Mouse (Mus musculus): Measurements from ENCODE around the gene Sbk3.
A peak's percentile ranks its signal among the peaks of the same experiment; 100 is the strongest.

Sbk3 gene

GRCm38 (mm10) chr7:4993347-4993998 lies 22.5 kb upstream of the Sbk3 start:
- DNase-seq (ENCODE audit: low spot score in 2 of 2) = no peak

- DNase-seq (ENCODE audit: low spot score in 2 of 2) = no peak
Measured at GRCm38 (mm10) chr7:4988250-4988649, 17.3 kb upstream of the Sbk3 start.

- no peak for DNase-seq (ENCODE audit: low spot score in 2 of 2)
Measured at GRCm38 (mm10) chr7:4976832-4977231, 5.9 kb upstream of the Sbk3 start.

DNA sequence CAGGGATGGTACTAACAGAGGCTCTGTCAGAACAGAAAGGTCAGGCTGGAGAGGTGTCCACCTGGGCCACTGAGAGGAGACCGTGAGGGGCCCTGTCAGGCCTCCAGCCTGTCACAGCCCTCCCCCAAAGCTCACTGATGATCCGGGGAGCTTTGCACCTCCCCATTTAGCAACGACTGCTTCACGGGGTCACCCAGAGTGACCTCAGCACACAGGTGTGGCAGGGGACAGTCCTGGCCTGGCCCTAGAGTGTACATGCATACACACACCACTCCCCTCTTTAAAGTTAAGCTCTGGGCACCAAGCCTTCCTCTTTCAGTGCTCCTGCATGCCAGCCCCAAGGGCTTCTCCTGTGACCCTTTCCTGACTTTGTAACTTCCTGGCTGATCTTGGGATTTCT lies 4.5 kb upstream of the Sbk3 start:
- DNase-seq (ENCODE audit: low spot score in 2 of 2) = no peak

GRCm38 (mm10) chr7:4972321-4973047 lies 1.5 kb upstream of the Sbk3 start:
- DNase-seq (ENCODE audit: low spot score in 2 of 2) = peak; percentile 81 to 84

GRCm38 (mm10) chr7:4971710-4972109 lies 742 bp upstream of the Sbk3 start:
- peak; percentile 56 to 58 for DNase-seq (ENCODE audit: low spot score in 2 of 2)

DNA sequence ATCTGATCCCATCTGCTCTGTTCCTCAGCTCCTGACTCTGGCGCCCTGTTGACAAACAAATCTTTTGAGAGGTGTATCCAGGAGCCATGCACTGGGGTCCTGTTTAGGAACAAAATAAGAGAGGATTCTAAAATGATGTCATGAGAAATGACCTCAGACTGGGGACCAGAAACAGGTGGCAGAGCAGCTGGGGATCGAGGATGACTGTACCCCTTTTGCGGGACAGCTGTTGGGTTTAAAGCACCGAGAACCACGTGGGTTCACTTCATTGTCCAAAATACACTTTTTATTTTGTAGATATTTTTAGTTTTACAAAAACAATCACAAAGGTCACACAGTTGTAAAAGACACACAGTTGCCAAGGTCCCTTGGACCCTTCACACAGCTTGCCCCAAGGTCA lies 6.0 kb downstream of the Sbk3 start:
- DNase-seq (ENCODE audit: low spot score in 2 of 2) = no peak

- peak; percentile 70 to 81 for DNase-seq (ENCODE audit: low spot score in 2 of 2)
Measured at GRCm38 (mm10) chr7:4964272-4964671, 6.7 kb downstream of the Sbk3 start, which contains the start of gene Sbk2. Sbk2 (minus strand) TSS chr7:4964406.

DNA sequence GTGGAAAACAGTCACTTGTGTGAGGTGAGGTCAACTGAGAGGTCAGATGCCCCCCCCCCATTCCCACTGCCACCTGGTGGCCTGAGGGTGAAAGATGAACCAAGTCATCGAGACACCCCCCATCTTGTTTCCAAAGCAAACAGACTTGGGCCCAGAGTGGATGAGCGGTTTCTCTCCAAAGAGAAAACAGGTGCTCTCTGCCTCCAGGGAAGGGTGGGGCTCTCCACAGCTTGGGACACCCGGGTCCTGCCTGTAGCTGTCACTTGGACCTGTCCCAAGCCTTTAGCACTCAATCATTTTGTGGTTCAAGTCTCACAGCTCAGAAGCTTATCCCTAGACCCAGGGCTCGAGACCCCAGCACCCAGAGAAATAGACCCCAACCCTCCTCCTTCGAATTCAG lies 7.4 kb downstream of the Sbk3 start:
- DNase-seq (ENCODE audit: low spot score in 2 of 2) = no peak

DNA sequence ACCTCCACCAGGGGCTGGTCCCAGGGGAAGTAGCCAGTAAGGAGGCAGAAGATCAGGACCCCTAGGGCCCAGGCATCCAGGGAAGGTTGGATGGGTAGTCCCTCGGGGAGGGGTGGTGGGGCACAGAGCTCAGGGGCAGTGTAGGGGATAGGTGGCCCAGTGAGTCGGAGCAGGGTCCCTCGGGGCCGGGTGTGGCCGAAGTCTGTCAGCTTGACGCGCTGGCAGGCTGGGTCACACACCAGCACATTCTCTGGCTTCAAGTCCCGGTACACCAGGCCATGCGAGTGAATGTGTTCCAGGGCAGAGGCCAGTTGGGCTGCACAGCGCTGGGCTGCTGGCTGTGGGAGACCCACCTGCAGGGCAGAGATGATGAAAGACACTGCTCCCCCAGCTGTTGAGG lies 13.6 kb downstream of the Sbk3 start:
- no peak for DNase-seq (ENCODE audit: low spot score in 2 of 2)

- DNase-seq (ENCODE audit: low spot score in 2 of 2) = peak in 1 of 2 experiments; percentile 33
Measured at GRCm38 (mm10) chr7:4953815-4954445, 17.0 kb downstream of the Sbk3 start.

- peak; percentile 61 to 69 for DNase-seq (ENCODE audit: low spot score in 2 of 2)
Measured at GRCm38 (mm10) chr7:4950561-4951342, 20.2 kb downstream of the Sbk3 start.

GRCm38 (mm10) chr7:4948386-4948785 lies 22.6 kb downstream of the Sbk3 start:
- DNase-seq (ENCODE audit: low spot score in 2 of 2) = no peak

GRCm38 (mm10) chr7:4947855-4948254 lies 23.1 kb downstream of the Sbk3 start:
- DNase-seq (ENCODE audit: low spot score in 2 of 2) = peak; percentile 53 to 80

- DNase-seq (ENCODE audit: low spot score in 2 of 2) = peak; percentile 91 to 94
Measured at GRCm38 (mm10) chr7:4943223-4943815, 27.6 kb downstream of the Sbk3 start.

DNA sequence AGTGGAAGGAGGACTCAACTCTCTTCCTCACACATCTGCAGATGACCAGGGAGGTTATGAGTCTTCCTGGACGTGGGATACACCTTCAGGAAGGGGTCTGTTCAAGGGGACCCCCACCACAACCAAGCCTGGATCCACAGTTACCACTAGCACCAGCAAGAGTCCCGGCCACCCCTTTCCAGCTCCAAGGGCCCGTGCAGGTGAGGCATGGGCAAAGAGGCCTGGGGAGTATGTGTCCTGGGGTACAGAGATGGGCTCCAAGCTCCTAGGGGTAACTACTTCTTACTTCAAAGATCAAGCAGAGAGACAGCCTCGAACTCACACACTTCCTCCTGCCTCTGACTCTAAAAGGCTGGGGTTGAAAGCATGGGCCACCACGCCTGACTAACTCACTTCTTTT lies 28.3 kb downstream of the Sbk3 start:
- no peak for DNase-seq (ENCODE audit: low spot score in 2 of 2)

DNA sequence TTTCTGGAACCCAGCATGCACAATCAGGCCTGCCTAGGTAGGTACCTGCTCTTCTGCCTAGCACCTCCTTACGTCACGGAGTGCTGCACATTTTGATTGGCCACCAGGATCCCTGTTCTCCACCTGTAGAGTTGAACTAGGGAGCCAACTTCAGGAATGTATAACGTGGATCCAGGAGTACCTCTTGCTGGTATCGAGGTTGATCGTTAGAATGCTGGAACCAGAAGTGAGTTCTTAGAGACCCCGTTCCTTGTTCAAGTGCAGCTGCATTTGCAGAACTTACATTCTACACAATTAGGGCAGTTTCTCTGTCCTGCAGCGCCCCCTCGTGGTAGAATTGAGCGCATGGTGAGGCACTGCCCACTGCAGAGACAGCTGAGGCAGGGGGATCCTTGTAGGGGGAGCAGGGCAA lies 30.9 kb downstream of the Sbk3 start:
- peak; percentile 66 to 81 for DNase-seq (ENCODE audit: low spot score in 2 of 2)

GRCm38 (mm10) chr7:4938456-4938855 lies 32.5 kb downstream of the Sbk3 start:
- peak in 1 of 2 experiments; percentile 67 for DNase-seq (ENCODE audit: low spot score in 2 of 2)

GRCm38 (mm10) chr7:4937392-4937791 lies 33.6 kb downstream of the Sbk3 start:
- DNase-seq (ENCODE audit: low spot score in 2 of 2) = no peak

GRCm38 (mm10) chr7:4936832-4937231 lies 34.1 kb downstream of the Sbk3 start:
- DNase-seq (ENCODE audit: low spot score in 2 of 2) = no peak

DNA sequence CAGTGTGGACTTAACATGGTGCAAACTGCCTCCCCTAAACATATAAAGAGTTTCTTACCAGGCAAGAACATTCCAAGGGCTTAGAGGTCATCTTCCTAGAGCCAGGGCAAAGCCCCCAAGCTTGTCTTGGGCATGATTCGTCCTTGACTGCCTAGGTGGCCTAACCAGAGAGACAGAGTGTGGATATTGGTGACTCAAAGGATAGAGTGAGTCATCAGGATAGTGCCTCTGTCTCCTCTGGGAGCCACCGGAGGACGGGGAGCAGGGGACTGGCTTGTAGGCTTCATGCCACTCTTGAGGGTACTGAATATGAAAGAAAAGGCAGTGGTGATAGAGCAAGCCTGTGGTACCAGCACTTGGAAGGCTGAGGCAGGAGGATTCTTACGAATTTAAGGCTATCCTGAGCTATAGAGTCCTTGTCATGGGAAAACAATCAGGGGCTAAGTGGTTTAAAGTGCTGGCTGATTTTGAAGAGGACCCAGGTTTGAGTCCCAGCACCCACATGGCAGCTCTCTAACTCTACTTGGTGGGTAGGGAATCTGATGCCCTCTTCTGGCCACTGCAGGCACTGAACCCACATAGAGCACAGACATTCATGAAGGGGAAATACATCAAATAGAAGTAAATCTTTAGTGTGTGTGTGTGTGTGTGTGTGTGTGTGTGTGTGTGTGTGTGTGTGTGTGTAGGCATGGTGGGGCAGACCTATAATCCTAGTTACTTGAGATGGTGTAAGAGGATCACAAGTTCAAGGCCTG lies 36.6 kb downstream of the Sbk3 start:
- no peak for DNase-seq (ENCODE audit: low spot score in 2 of 2)

Data from heart, adult 9 months (tissue).